Mouse (Mus musculus) forebrain, embryonic 10.5 days (tissue): ENCODE measurements at regions not wholly inside any gene's neighbourhood (a gene's known extent, or its start where the extent isn't known, plus 50 kb on each side); places are given as distances from the start of the nearest gene placed in this dataset.

Experiments
- DNase-seq: peaks from one replicate; pipeline ENCODE4 v3.0.0-alpha.2; 2017; ENCODE audit warnings: low spot score; ENCODE audit errors: extremely low spot score
- H3K27ac ChIP-seq: fragments of 300-500 bp; sonication (generic); 2 replicates; pipeline ENCODE4 v1.5.1; 2016; ENCODE audit warnings: mild to moderate bottlenecking
- H3K27me3 ChIP-seq: fragments of 300-500 bp; sonication (generic); 2 replicates; pipeline ENCODE4 v1.6.1; 2016; ENCODE audit warnings: mild to moderate bottlenecking; ENCODE audit not compliant: poor library complexity, severe bottlenecking
- H3K36me3 ChIP-seq: fragments of 300-500 bp; sonication (generic); replicated peaks from 2 replicates; pipeline ENCODE4 v1.6.1; 2016; ENCODE audit warnings: mild to moderate bottlenecking, moderate library complexity
- H3K4me1 ChIP-seq: fragments of 300-500 bp; sonication (generic); 2 replicates; pipeline ENCODE4 v1.6.1; 2016
- H3K4me3 ChIP-seq: fragments of 300-500 bp; sonication (generic); 2 replicates; pipeline ENCODE4 v1.5.1; 2016; ENCODE audit warnings: mild to moderate bottlenecking, moderate library complexity
- H3K9me3 ChIP-seq: fragments of 300-500 bp; sonication (generic); 2 replicates; pipeline ENCODE4 v1.6.1; 2016; ENCODE audit warnings: mild to moderate bottlenecking, moderate library complexity
- WGBS: fragments of 180-500 bp; shearing (Covaris S2); methylation state at CpG from one replicate; pipeline ENCODE4 v1.1.7; 2016; 5-methylcytosine and 5-hydroxymethylcytosine counted together

GRCm38 (mm10) chr1:73535726-73536265, 520.1 kb upstream of the Tnp1 start:
- H3K27ac ChIP-seq: no peak overlapping the region
- no peaks in the 10 kb centered on the region for H3K9me3 ChIP-seq
- 91% methylated on average over 4 of the region's 4 CpGs for whole genome bisulfite sequencing
- peaks cover 18% of the 10 kb centered on the region for H3K4me1 ChIP-seq
- no peak for DNase-seq
- H3K27me3 ChIP-seq: no peaks in the 10 kb centered on the region
- no peak overlapping the region for H3K4me3 ChIP-seq
- H3K36me3 ChIP-seq: no peaks in the 10 kb centered on the region

- Histone ChIP-seq H3K4me3 (no peak overlapping the region), H3K9me3 (no peaks in the 10 kb centered on the region), H3K36me3 (no peaks in the 10 kb centered on the region), H3K27ac (no peak overlapping the region), H3K27me3 (no peaks in the 10 kb centered on the region), H3K4me1 (peaks cover 21% of the 10 kb centered on the region)
- 90% methylated on average over 3 of the region's 3 CpGs for WGBS
- DNase-seq: no peak
Measured at GRCm38 (mm10) chr1:73533526-73533925, 517.8 kb upstream of the Tnp1 start.

GRCm38 (mm10) chr1:73532316-73532715, 516.6 kb upstream of the Tnp1 start:
- DNase-seq: no peak
- WGBS: 90% methylated on average over 4 of the region's 4 CpGs
- H3K9me3 ChIP-seq: no peaks in the 10 kb centered on the region
- H3K36me3 ChIP-seq: no peaks in the 10 kb centered on the region
- H3K4me3 ChIP-seq: no peak overlapping the region
- peaks cover 18% of the 10 kb centered on the region for H3K4me1 ChIP-seq
- no peaks in the 10 kb centered on the region for H3K27me3 ChIP-seq
- H3K27ac ChIP-seq: no peak overlapping the region

- H3K27me3 ChIP-seq: no peaks in the 10 kb centered on the region
- no peak for DNase-seq
- H3K4me3 ChIP-seq: no peak overlapping the region
- WGBS: 81% methylated on average over 3 of the region's 3 CpGs
- peaks cover 18% of the 10 kb centered on the region for H3K4me1 ChIP-seq
- no peaks in the 10 kb centered on the region for H3K36me3 ChIP-seq
- H3K27ac ChIP-seq: no peak overlapping the region
- H3K9me3 ChIP-seq: no peaks in the 10 kb centered on the region
Measured at GRCm38 (mm10) chr1:73531831-73532230, 516.1 kb upstream of the Tnp1 start.

- WGBS: 44% methylated on average over 2 of the region's 2 CpGs
- no peak for DNase-seq
Measured at GRCm38 (mm10) chr1:73530326-73530725, 514.6 kb upstream of the Tnp1 start.

GRCm38 (mm10) chr1:73528623-73529022, 512.9 kb upstream of the Tnp1 start:
- WGBS: 94% methylated on average over 1 of the region's 1 CpGs
- no peak for DNase-seq
- Histone ChIP-seq H3K27me3 (no peaks in the 10 kb centered on the region), H3K36me3 (no peaks in the 10 kb centered on the region), H3K4me1 (peaks cover 23% of the 10 kb centered on the region), H3K4me3 (no peak overlapping the region), H3K27ac (no peak overlapping the region), H3K9me3 (no peaks in the 10 kb centered on the region)

More at GRCm38 (mm10) chr1:73530326-73530725, 514.6 kb upstream of the Tnp1 start:
- Histone ChIP-seq H3K4me1 (peaks cover 23% of the 10 kb centered on the region), H3K27ac (peak overlapping the region; percentile 35), H3K36me3 (no peaks in the 10 kb centered on the region), H3K27me3 (no peaks in the 10 kb centered on the region), H3K9me3 (no peaks in the 10 kb centered on the region), H3K4me3 (no peak overlapping the region)

GRCm38 (mm10) chr1:73516441-73516840, 500.7 kb upstream of the Tnp1 start:
- WGBS: 93% methylated on average over 8 of the region's 8 CpGs
- DNase-seq: no peak

GRCm38 (mm10) chr1:73515781-73516180, 500.1 kb upstream of the Tnp1 start:
- H3K9me3 ChIP-seq: no peaks in the 10 kb centered on the region
- H3K4me1 ChIP-seq: peaks cover 3% of the 10 kb centered on the region; the same call in 1 of the 2 replicates
- H3K36me3 ChIP-seq: no peaks in the 10 kb centered on the region
- DNase-seq: no peak
- WGBS: 93% methylated on average over 5 of the region's 5 CpGs
- no peak overlapping the region for H3K27ac ChIP-seq
- H3K4me3 ChIP-seq: no peak overlapping the region
- H3K27me3 ChIP-seq: no peaks in the 10 kb centered on the region

More at GRCm38 (mm10) chr1:73516441-73516840, 500.7 kb upstream of the Tnp1 start:
- H3K4me3 ChIP-seq: no peak overlapping the region
- H3K27ac ChIP-seq: no peak overlapping the region
- no peaks in the 10 kb centered on the region for H3K36me3 ChIP-seq
- H3K9me3 ChIP-seq: no peaks in the 10 kb centered on the region
- H3K27me3 ChIP-seq: no peaks in the 10 kb centered on the region
- H3K4me1 ChIP-seq: peaks cover 3% of the 10 kb centered on the region; the same call in 1 of the 2 replicates

GRCm38 (mm10) chr1:73513822-73514221, 498.1 kb upstream of the Tnp1 start:
- no peak for DNase-seq
- WGBS: 66% methylated on average over 5 of the region's 5 CpGs

GRCm38 (mm10) chr1:73512836-73513235, 497.1 kb upstream of the Tnp1 start:
- no peak overlapping the region for H3K4me3 ChIP-seq
- no peak for DNase-seq
- H3K36me3 ChIP-seq: no peaks in the 10 kb centered on the region
- no peaks in the 10 kb centered on the region for H3K27me3 ChIP-seq
- H3K9me3 ChIP-seq: no peaks in the 10 kb centered on the region
- 96% methylated on average over 2 of the region's 2 CpGs for WGBS
- H3K27ac ChIP-seq: no peak overlapping the region
- H3K4me1 ChIP-seq: peaks cover 3% of the 10 kb centered on the region; the same call in 1 of the 2 replicates

More at GRCm38 (mm10) chr1:73513822-73514221, 498.1 kb upstream of the Tnp1 start:
- H3K36me3 ChIP-seq: no peaks in the 10 kb centered on the region
- no peak overlapping the region for H3K4me3 ChIP-seq
- H3K9me3 ChIP-seq: no peaks in the 10 kb centered on the region
- no peak overlapping the region for H3K27ac ChIP-seq
- no peaks in the 10 kb centered on the region for H3K27me3 ChIP-seq
- H3K4me1 ChIP-seq: peaks cover 3% of the 10 kb centered on the region; the same call in 1 of the 2 replicates

GRCm38 (mm10) chr1:73507071-73507754, 491.5 kb upstream of the Tnp1 start:
- Histone ChIP-seq H3K27me3 (no peaks in the 10 kb centered on the region), H3K27ac (no peak overlapping the region), H3K4me3 (no peak overlapping the region), H3K36me3 (no peaks in the 10 kb centered on the region), H3K9me3 (no peaks in the 10 kb centered on the region), H3K4me1 (peaks cover 5% of the 10 kb centered on the region; the same call in 1 of the 2 replicates)
- 74% methylated on average over 10 of the region's 10 CpGs for WGBS
- DNase-seq: no peak

GRCm38 (mm10) chr1:73503611-73504010, 487.9 kb upstream of the Tnp1 start:
- H3K4me3 ChIP-seq: no peak overlapping the region
- H3K27me3 ChIP-seq: no peaks in the 10 kb centered on the region
- H3K27ac ChIP-seq: no peak overlapping the region
- H3K4me1 ChIP-seq: peaks cover 5% of the 10 kb centered on the region; the same call in 1 of the 2 replicates
- no peaks in the 10 kb centered on the region for H3K9me3 ChIP-seq
- WGBS: 90% methylated on average over 4 of the region's 4 CpGs
- no peak for DNase-seq
- H3K36me3 ChIP-seq: no peaks in the 10 kb centered on the region

- 83% methylated on average over 3 of the region's 3 CpGs for WGBS
- H3K4me1 ChIP-seq: 0 out of 2 replicates have a peak, but pooled peaks cover 3% of the 10 kb centered on the region
- H3K27ac ChIP-seq: no peak overlapping the region
- no peak overlapping the region for H3K4me3 ChIP-seq
- no peak for DNase-seq
- no peaks in the 10 kb centered on the region for H3K36me3 ChIP-seq
- H3K27me3 ChIP-seq: no peaks in the 10 kb centered on the region
- H3K9me3 ChIP-seq: no peaks in the 10 kb centered on the region
Measured at GRCm38 (mm10) chr1:73500671-73501070, 485.0 kb upstream of the Tnp1 start.
